Mouse (Mus musculus) testis, adult 2 months (tissue): Measurements from ENCODE around the gene Gm21738. TPM values are rescaled to one million over a fixed set of nuclear protein-coding genes. Genes with fewer than 3 reads are reported as not detected.
"Not testable (repeated sequence)": the region's sequence is repeated elsewhere in the genome, so short reads cannot be mapped to it uniquely, and the experiment has no call there.

Experiments used
- H3K27ac ChIP-seq: fragments of 200-500 bp; 2 replicates; pipeline ENCODE4 v1.5.1; 2012; ENCODE audit warnings: low read depth, low read length; ENCODE audit not compliant: control insufficient read depth, insufficient read depth
- H3K27me3 ChIP-seq: fragments of 200-500 bp; 2 replicates; pipeline ENCODE4 v1.6.1; 2012; ENCODE audit warnings: mild to moderate bottlenecking, low read length, moderate library complexity; ENCODE audit not compliant: control insufficient read depth, insufficient read depth
- H3K36me3 ChIP-seq: fragments of 200-500 bp; 2 replicates; pipeline ENCODE4 v1.6.1; 2012; ENCODE audit warnings: mild to moderate bottlenecking, low read length; ENCODE audit not compliant: control insufficient read depth, insufficient read depth
- H3K4me1 ChIP-seq: fragments of 200-500 bp; 2 replicates; pipeline ENCODE4 v1.6.1; 2012; ENCODE audit warnings: low read length; ENCODE audit not compliant: control insufficient read depth, insufficient read depth
- H3K4me3 ChIP-seq: fragments of 200-500 bp; 2 replicates; pipeline ENCODE4 v1.5.1; 2012; ENCODE audit warnings: low read depth, mild to moderate bottlenecking, low read length, moderate library complexity, mixed read lengths; ENCODE audit not compliant: control insufficient read depth
- polyA plus RNA-seq: library from polyadenylated mRNA; depleted of rRNA; stranded (reverse); fragments of >200 nt; gene quantifications from 2 replicates; pipeline ENCODE4 v1.2.3, GENCODE M21; 2012; rRNA removed

The Gm21738 gene
- polyA plus RNA-seq: not detected in 2 replicates

- H3K27ac ChIP-seq, H3K36me3 ChIP-seq, H3K4me3 ChIP-seq, H3K27me3 ChIP-seq, H3K4me1 ChIP-seq: not testable (repeated sequence)
Measured at GRCm38 (mm10) chr14:19418830-19419229, at the start of gene Gm21738. Gm21738 (minus strand) TSS chr14:19418930.

- not testable (repeated sequence) for H3K27me3 ChIP-seq, H3K27ac ChIP-seq, H3K4me1 ChIP-seq, H3K4me3 ChIP-seq, H3K36me3 ChIP-seq
Measured at GRCm38 (mm10) chr14:19383741-19384140, 35.0 kb downstream of the Gm21738 start.

Other genes with a start within 250 kb of the Gm21738 start
- gene Gm2244, start 131.0 kb upstream of the Gm21738 start, polyA plus RNA-seq: 0.38 and 0.67 TPM in 2 replicates
- 4.6 and 4.8 TPM in 2 replicates for gene Gm2237, start 166.2 kb upstream of the Gm21738 start, polyA plus RNA-seq
- 26.7 and 31.6 TPM in 2 replicates for gene Gm5458, start 183.7 kb upstream of the Gm21738 start, polyA plus RNA-seq